Comparison of ENCODE assay signal across 8 mouse cellular contexts in the genomic region with DNA sequence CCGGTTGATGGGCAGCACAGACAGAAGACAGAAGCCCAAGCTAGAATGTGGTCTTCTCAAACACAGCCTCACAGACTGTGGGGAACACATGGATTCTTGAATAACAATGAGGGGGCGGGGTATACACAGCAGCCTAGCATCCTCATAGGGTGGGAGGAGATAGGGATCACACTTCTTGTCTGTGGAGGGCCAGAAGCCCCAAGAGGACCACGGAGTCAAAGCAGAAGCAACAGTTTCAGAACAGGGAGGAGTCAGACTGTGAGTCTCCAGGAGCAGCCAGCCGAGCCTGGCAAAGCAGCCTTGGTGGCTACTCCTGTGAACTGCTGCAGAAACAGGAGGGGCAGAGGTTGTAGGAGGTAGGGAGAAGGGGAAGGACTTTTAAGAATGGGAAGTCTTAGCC. TPM values are rescaled to one million over a fixed set of nuclear protein-coding genes. Genes with fewer than 3 reads are reported as not detected.
A peak's percentile ranks its signal among the peaks of the same experiment; 100 is the strongest.
DNase-seq lines count a peak whose midpoint lies in the region; ATAC-seq and TF ChIP-seq lines count a peak whose summit lies in the region.

No protein-coding gene starts in this region.

- no peak overlapping the region for H3K4me3 ChIP-seq in forebrain, embryonic 16.5 days (replicated peaks; ENCODE audit: low read length)
- no peak overlapping the region for H3K4me3 ChIP-seq in midbrain, postnatal 0 days (ENCODE audit: low read depth, low read length)

- no peak for TF ChIP-seq CTCF in midbrain, postnatal 0 days (IDR thresholded peaks at IDR 0.05)

- H3K9me3 ChIP-seq in forebrain, embryonic 16.5 days (ENCODE audit: control insufficient read depth, low read length) = no peaks in the 10 kb centered on the region
- H3K9me3 ChIP-seq in midbrain, postnatal 0 days (ENCODE audit: low read length) = no peaks in the 10 kb centered on the region

- peak; percentile 23; the same call in 1 of the 2 replicates for ATAC-seq in forebrain, embryonic 16.5 days
- ATAC-seq in midbrain, postnatal 0 days (ENCODE audit: low FRiP score) = no peak

- H3K27ac ChIP-seq in forebrain, embryonic 16.5 days (ENCODE audit: low read length) = no peak overlapping the region
- no peak overlapping the region for H3K27ac ChIP-seq in midbrain, postnatal 0 days (ENCODE audit: low read depth, low read length)

- H3K27me3 ChIP-seq in forebrain, embryonic 16.5 days (replicated peaks; ENCODE audit: control insufficient read depth, insufficient read depth, low read length) = no peaks in the 10 kb centered on the region
- no peaks in the 10 kb centered on the region for H3K27me3 ChIP-seq in midbrain, postnatal 0 days (ENCODE audit: insufficient read depth, low read length)

- DNase-seq in kidney, postnatal 4 days = peak; percentile 29 to 42
- DNase-seq in kidney, postnatal 10 days = no peak
- peak; percentile 74 for DNase-seq in embryo, embryonic 10.5 days (ENCODE audit: low spot score)
- DNase-seq in midbrain, postnatal 0 days (ENCODE audit: low spot score) = peak; percentile 31
- no peak for DNase-seq in frontal cortex, postnatal 36 days (ENCODE audit: low spot score in 2 of 2)
- no peak for DNase-seq in cerebellum, postnatal 25 days
- no peak for DNase-seq in adrenal gland, adult 18-20 months (ENCODE audit: low spot score in 2 of 2)

- peaks cover 20% of the 10 kb centered on the region for H3K4me1 ChIP-seq in forebrain, embryonic 16.5 days (replicated peaks; ENCODE audit: control insufficient read depth, insufficient read depth, low read length)
- peaks cover 4% of the 10 kb centered on the region; the same call in 1 of the 2 replicates for H3K4me1 ChIP-seq in midbrain, postnatal 0 days (ENCODE audit: insufficient read depth, low read length)

- no peak overlapping the region for H3K4me2 ChIP-seq in forebrain, embryonic 16.5 days (ENCODE audit: low read length)
- H3K4me2 ChIP-seq in midbrain, postnatal 0 days (ENCODE audit: low read depth, low read length, poor library complexity, severe bottlenecking) = no peak overlapping the region

- H3K36me3 ChIP-seq in forebrain, embryonic 16.5 days (ENCODE audit: control insufficient read depth, insufficient read depth) = no peaks in the 10 kb centered on the region
- peaks cover 8% of the 10 kb centered on the region for H3K36me3 ChIP-seq in midbrain, postnatal 0 days (ENCODE audit: insufficient read depth, low read length)

- 13% methylated on average over 4 of the region's 4 CpGs for WGBS in forebrain, embryonic 16.5 days
- 5% methylated on average over 4 of the region's 4 CpGs for WGBS in midbrain, postnatal 0 days

- H3K9ac ChIP-seq in forebrain, embryonic 16.5 days (replicated peaks; ENCODE audit: low read depth, low read length) = no peak overlapping the region
- H3K9ac ChIP-seq in midbrain, postnatal 0 days (replicated peaks; ENCODE audit: low read length, poor library complexity, severe bottlenecking) = no peak overlapping the region

RNA-seq across cellular contexts. Expression of a gene that starts 1.5 kb away (rescaled TPM):
- polyA plus RNA-seq in forebrain, embryonic 16.5 days (2015; fragmentation: Nextera tagmentation; extraction: Ambion mirVana) = 2.7 and 3.7 TPM in 2 replicates
- 17.2 and 22.5 TPM in 2 replicates for total RNA-seq in midbrain, postnatal 0 days (2014; rRNA removed)
- 6.3 and 6.7 TPM in 2 replicates for polyA plus RNA-seq in midbrain, postnatal 0 days (2015; fragmentation: Nextera tagmentation; extraction: Ambion mirVana)
- 1 to 10 TPM; 3.7 to 4.4 TPM for total RNA-seq in adrenal gland, adult 18-20 months (2021)

RNA-seq across cellular contexts. Expression of a gene that starts 9.1 kb away (rescaled TPM):
- polyA plus RNA-seq in forebrain, embryonic 16.5 days (2015; fragmentation: Nextera tagmentation; extraction: Ambion mirVana) = 176 and 179 TPM in 2 replicates
- 141 and 149 TPM in 2 replicates for total RNA-seq in midbrain, postnatal 0 days (2014; rRNA removed)
- polyA plus RNA-seq in midbrain, postnatal 0 days (2015; fragmentation: Nextera tagmentation; extraction: Ambion mirVana) = 176 and 194 TPM in 2 replicates
- total RNA-seq in adrenal gland, adult 18-20 months (2021) = 100 to 1,000 TPM; 406 to 739 TPM

RNA-seq across cellular contexts. Expression of a gene that starts 19.3 kb away (rescaled TPM):
- 287 and 297 TPM in 2 replicates for polyA plus RNA-seq in forebrain, embryonic 16.5 days (2015; fragmentation: Nextera tagmentation; extraction: Ambion mirVana)
- total RNA-seq in midbrain, postnatal 0 days (2014; rRNA removed) = 104 and 139 TPM in 2 replicates
- 259 and 302 TPM in 2 replicates for polyA plus RNA-seq in midbrain, postnatal 0 days (2015; fragmentation: Nextera tagmentation; extraction: Ambion mirVana)
- total RNA-seq in adrenal gland, adult 18-20 months (2021) = 100 to 1,000 TPM; 118 to 134 TPM

Comparison
In these comparisons a context has a peak if more than half of its experiments do, and no peak if none do; other contexts are left out.
1. DNase-seq: peak in kidney, postnatal 4 days (2 of 2), embryo, embryonic 10.5 days (single experiment) and midbrain, postnatal 0 days (single experiment); none in kidney, postnatal 10 days (single experiment), frontal cortex, postnatal 36 days (0 of 2), cerebellum, postnatal 25 days (0 of 2) and adrenal gland, adult 18-20 months (0 of 2).